Comparison of ENCODE assay signal across 8 mouse cellular contexts in genomic region chr1:104986222-104986973, GRCm38 (mm10).
DNase-seq lines count a peak whose midpoint lies in the region; ATAC-seq lines count a peak whose summit lies in the region.

No protein-coding gene starts in this region.

- no peak overlapping the region for H3K27ac ChIP-seq in kidney, embryonic 16.5 days (ENCODE audit: low read length)
- no peak overlapping the region for H3K27ac ChIP-seq in neural tube, embryonic 12.5 days

- H3K4me2 ChIP-seq in kidney, embryonic 16.5 days (replicated peaks; ENCODE audit: low read depth, low read length) = no peak overlapping the region
- no peak overlapping the region for H3K4me2 ChIP-seq in neural tube, embryonic 12.5 days (replicated peaks)

- 28% methylated on average over 5 of the region's 5 CpGs for WGBS in kidney, embryonic 16.5 days
- WGBS in neural tube, embryonic 12.5 days = 35% methylated on average over 5 of the region's 5 CpGs

- no peak overlapping the region for H3K4me3 ChIP-seq in kidney, embryonic 16.5 days (ENCODE audit: low read length)
- no peak overlapping the region for H3K4me3 ChIP-seq in neural tube, embryonic 12.5 days

- no peaks in the 10 kb centered on the region for H3K36me3 ChIP-seq in kidney, embryonic 16.5 days (ENCODE audit: insufficient read depth, low read length)
- H3K36me3 ChIP-seq in neural tube, embryonic 12.5 days = no peaks in the 10 kb centered on the region

- no peaks in the 10 kb centered on the region for H3K27me3 ChIP-seq in kidney, embryonic 16.5 days (ENCODE audit: insufficient read depth, low read length)
- no peaks in the 10 kb centered on the region for H3K27me3 ChIP-seq in neural tube, embryonic 12.5 days (replicated peaks)

- H3K9me3 ChIP-seq in kidney, embryonic 16.5 days (ENCODE audit: low read length) = no peaks in the 10 kb centered on the region
- H3K9me3 ChIP-seq in neural tube, embryonic 12.5 days = no peaks in the 10 kb centered on the region

- DNase-seq in cerebellum, adult 11-12 months = no peak
- DNase-seq in ovary, postnatal 14 days (ENCODE audit: low spot score) = peak; percentile 36
- DNase-seq in ovary, postnatal 10 days (ENCODE audit: low spot score) = no peak
- DNase-seq in embryo, embryonic 11.5 days (ENCODE audit: low read depth, low spot score) = peak; percentile 63
- no peak for DNase-seq in right cerebral cortex, postnatal 25 days

- ATAC-seq in cerebellum, adult (ENCODE audit: insufficient number of reproducible peaks, low FRiP score, low TSS enrichment) = peak; percentile 60
- ATAC-seq in kidney, embryonic 16.5 days (ENCODE audit: low FRiP score, low TSS enrichment) = 0 out of 2 replicates have a peak, but pooled peaks have one; percentile 57
- ATAC-seq in neural tube, embryonic 12.5 days (ENCODE audit: low FRiP score, low read depth) = peak; percentile 72

- no peak overlapping the region for H3K9ac ChIP-seq in kidney, embryonic 16.5 days (replicated peaks; ENCODE audit: low read length)
- no peak overlapping the region for H3K9ac ChIP-seq in neural tube, embryonic 12.5 days

- H3K4me1 ChIP-seq in kidney, embryonic 16.5 days (ENCODE audit: insufficient read depth, low read length) = no peaks in the 10 kb centered on the region
- H3K4me1 ChIP-seq in neural tube, embryonic 12.5 days = no peaks in the 10 kb centered on the region

Comparison
In these comparisons a context has a peak if more than half of its experiments do, and no peak if none do; other contexts are left out.
1. DNase-seq: peak in ovary, postnatal 14 days (single experiment) and embryo, embryonic 11.5 days (single experiment); none in cerebellum, adult 11-12 months (single experiment), ovary, postnatal 10 days (single experiment) and right cerebral cortex, postnatal 25 days (single experiment).
2. Peak in every context shown above with its lines, with median percentiles within 50 percentile points of each other: ATAC-seq.